Mouse (Mus musculus): Measurements from ENCODE around the gene Sdad1. TPM values are rescaled to one million over a fixed set of nuclear protein-coding genes. Genes with fewer than 3 reads are reported as not detected.
A peak's percentile ranks its signal among the peaks of the same experiment; 100 is the strongest.

Sdad1 gene
- polyA plus RNA-seq, 2 experiments: 9.5 to 17.4 TPM

- Histone ChIP-seq H3K4me2 (ENCODE audit: low read depth) (no peak overlapping the region), H3K27me3 (ENCODE audit: control insufficient read depth, insufficient read depth, low read length) (no peaks in the 10 kb centered on the region; the same call in 1 of the 2 replicates), H3K9ac (replicated peaks) (no peak overlapping the region), H3K4me1 (replicated peaks; ENCODE audit: control insufficient read depth in 2 of 2, insufficient read depth in 2 of 2, low read length in 1 of 2) (no peaks in the 10 kb centered on the region), H3K4me3 (ENCODE audit: insufficient read depth in 1 of 2, low read depth in 2 of 2, low read length in 2 of 2) (no peak overlapping the region), H3K9me3 (ENCODE audit: control insufficient read depth, low read length) (no peaks in the 10 kb centered on the region), H3K27ac (no peak overlapping the region), H3K36me3 (replicated peaks; ENCODE audit: control insufficient read depth, insufficient read depth, low read depth) (no peaks in the 10 kb centered on the region)
- no peak for ATAC-seq (ENCODE audit: insufficient read depth)
- WGBS (ENCODE audit: insufficient replicate concordance): 62% methylated on average over 5 of the region's 5 CpGs
- TF ChIP-seq CTCF (IDR thresholded peaks at IDR 0.05; ENCODE audit: low read depth) (no peak), EP300 (IDR thresholded peaks at IDR 0.05; ENCODE audit: low read depth) (no peak)
- DNase-seq (ENCODE audit: low read depth in 3 of 3, low spot score in 3 of 3): no peak
Observed at GRCm38 (mm10) chr5:92323264-92323663, 13.0 kb upstream of the Sdad1 start.

GRCm38 (mm10) chr5:92322612-92323011 lies 12.3 kb upstream of the Sdad1 start:
- TF ChIP-seq EP300 (IDR thresholded peaks at IDR 0.05; ENCODE audit: low read depth): no peak
- TF ChIP-seq CTCF (IDR thresholded peaks at IDR 0.05; ENCODE audit: low read depth): no peak
- DNase-seq (ENCODE audit: low read depth in 3 of 3, low spot score in 3 of 3) (no peak), ATAC-seq (ENCODE audit: insufficient read depth) (no peak)
- H3K9ac ChIP-seq (replicated peaks): no peak overlapping the region
- no peaks in the 10 kb centered on the region for H3K36me3 ChIP-seq (replicated peaks; ENCODE audit: control insufficient read depth, insufficient read depth, low read depth)
- H3K9me3 ChIP-seq (ENCODE audit: control insufficient read depth, low read length): no peaks in the 10 kb centered on the region
- H3K27ac ChIP-seq: no peak overlapping the region
- no peaks in the 10 kb centered on the region; the same call in 1 of the 2 replicates for H3K27me3 ChIP-seq (ENCODE audit: control insufficient read depth, insufficient read depth, low read length)
- H3K4me2 ChIP-seq (ENCODE audit: low read depth): no peak overlapping the region
- H3K4me1 ChIP-seq (replicated peaks; ENCODE audit: control insufficient read depth in 2 of 2, insufficient read depth in 2 of 2, low read length in 1 of 2): no peaks in the 10 kb centered on the region
- WGBS (ENCODE audit: insufficient replicate concordance): 65% methylated on average over 4 of the region's 4 CpGs
- no peak overlapping the region for H3K4me3 ChIP-seq (ENCODE audit: insufficient read depth in 1 of 2, low read depth in 2 of 2, low read length in 2 of 2)

- no peak overlapping the region for H3K27ac ChIP-seq
- H3K27me3 ChIP-seq (ENCODE audit: control insufficient read depth, insufficient read depth, low read length): no peaks in the 10 kb centered on the region; the same call in 1 of the 2 replicates
- 55% methylated on average over 8 of the region's 8 CpGs for WGBS (ENCODE audit: insufficient replicate concordance)
- ATAC-seq (ENCODE audit: insufficient read depth) (no peak), DNase-seq (ENCODE audit: low read depth in 3 of 3, low spot score in 3 of 3) (no peak)
- TF ChIP-seq EP300 (IDR thresholded peaks at IDR 0.05; ENCODE audit: low read depth): no peak
- TF ChIP-seq CTCF (IDR thresholded peaks at IDR 0.05; ENCODE audit: low read depth): no peak
- H3K4me3 ChIP-seq (ENCODE audit: insufficient read depth in 1 of 2, low read depth in 2 of 2, low read length in 2 of 2): no peak overlapping the region
- no peak overlapping the region for H3K9ac ChIP-seq (replicated peaks)
- no peaks in the 10 kb centered on the region for H3K9me3 ChIP-seq (ENCODE audit: control insufficient read depth, low read length)
- no peaks in the 10 kb centered on the region for H3K36me3 ChIP-seq (replicated peaks; ENCODE audit: control insufficient read depth, insufficient read depth, low read depth)
- H3K4me2 ChIP-seq (ENCODE audit: low read depth): no peak overlapping the region
- H3K4me1 ChIP-seq (replicated peaks; ENCODE audit: control insufficient read depth in 2 of 2, insufficient read depth in 2 of 2, low read length in 1 of 2): no peaks in the 10 kb centered on the region
Observed at GRCm38 (mm10) chr5:92321631-92322400, 11.5 kb upstream of the Sdad1 start.

GRCm38 (mm10) chr5:92318596-92318995 lies 8.3 kb upstream of the Sdad1 start:
- no peak for DNase-seq (ENCODE audit: low read depth in 3 of 3, low spot score in 3 of 3)
- 63% methylated on average over 14 of the region's 14 CpGs for WGBS (ENCODE audit: insufficient replicate concordance)
- Histone ChIP-seq H3K4me1 (replicated peaks; ENCODE audit: control insufficient read depth in 2 of 2, insufficient read depth in 2 of 2, low read length in 1 of 2) (peaks cover 0 to 9% of the 10 kb centered on the region in 2 experiments; a peak in 2 of 4 replicates), H3K4me3 (ENCODE audit: insufficient read depth in 1 of 2, low read depth in 2 of 2, low read length in 2 of 2) (no peak overlapping the region), H3K4me2 (ENCODE audit: low read depth) (no peak overlapping the region), H3K27ac (no peak overlapping the region), H3K27me3 (ENCODE audit: control insufficient read depth, insufficient read depth, low read length) (no peaks in the 10 kb centered on the region), H3K36me3 (replicated peaks; ENCODE audit: control insufficient read depth, insufficient read depth, low read depth) (no peaks in the 10 kb centered on the region), H3K9me3 (ENCODE audit: control insufficient read depth, low read length) (no peaks in the 10 kb centered on the region), H3K9ac (replicated peaks) (no peak overlapping the region)
- no peak for ATAC-seq (ENCODE audit: insufficient read depth)
- TF ChIP-seq CTCF (IDR thresholded peaks at IDR 0.05; ENCODE audit: low read depth): no peak
- no peak for TF ChIP-seq EP300 (IDR thresholded peaks at IDR 0.05; ENCODE audit: low read depth)

- no peak for DNase-seq (ENCODE audit: low read depth in 3 of 3, low spot score in 3 of 3)
- no peak for TF ChIP-seq EP300 (IDR thresholded peaks at IDR 0.05; ENCODE audit: low read depth)
- no peak for TF ChIP-seq CTCF (IDR thresholded peaks at IDR 0.05; ENCODE audit: low read depth)
- Histone ChIP-seq H3K9me3 (ENCODE audit: control insufficient read depth, low read length) (no peaks in the 10 kb centered on the region), H3K9ac (replicated peaks) (no peak overlapping the region), H3K4me3 (ENCODE audit: insufficient read depth in 1 of 2, low read depth in 2 of 2, low read length in 2 of 2) (no peak overlapping the region), H3K36me3 (replicated peaks; ENCODE audit: control insufficient read depth, insufficient read depth, low read depth) (no peaks in the 10 kb centered on the region), H3K4me1 (replicated peaks; ENCODE audit: control insufficient read depth in 2 of 2, insufficient read depth in 2 of 2, low read length in 1 of 2) (peaks cover 0 to 10% of the 10 kb centered on the region in 2 experiments; a peak in 2 of 4 replicates), H3K27ac (no peak overlapping the region), H3K27me3 (ENCODE audit: control insufficient read depth, insufficient read depth, low read length) (no peaks in the 10 kb centered on the region), H3K4me2 (ENCODE audit: low read depth) (no peak overlapping the region)
- WGBS (ENCODE audit: insufficient replicate concordance): 43% methylated on average over 7 of the region's 7 CpGs
- peak; percentile 55; the same call in 1 of the 2 replicates for ATAC-seq (ENCODE audit: insufficient read depth)
Observed at GRCm38 (mm10) chr5:92318119-92318518, 7.8 kb upstream of the Sdad1 start.
